Mouse (Mus musculus): Measurements from ENCODE around the gene Pdia4. TPM values are rescaled to one million over a fixed set of nuclear protein-coding genes. Genes with fewer than 3 reads are reported as not detected.
"Not testable (repeated sequence)": the region's sequence is repeated elsewhere in the genome, so short reads cannot be mapped to it uniquely, and the experiment has no call there.

Gene Pdia4
- total and polyA plus RNA-seq, 2 experiments from 2014 or later: 36.0 to 51.4 TPM

DNA sequence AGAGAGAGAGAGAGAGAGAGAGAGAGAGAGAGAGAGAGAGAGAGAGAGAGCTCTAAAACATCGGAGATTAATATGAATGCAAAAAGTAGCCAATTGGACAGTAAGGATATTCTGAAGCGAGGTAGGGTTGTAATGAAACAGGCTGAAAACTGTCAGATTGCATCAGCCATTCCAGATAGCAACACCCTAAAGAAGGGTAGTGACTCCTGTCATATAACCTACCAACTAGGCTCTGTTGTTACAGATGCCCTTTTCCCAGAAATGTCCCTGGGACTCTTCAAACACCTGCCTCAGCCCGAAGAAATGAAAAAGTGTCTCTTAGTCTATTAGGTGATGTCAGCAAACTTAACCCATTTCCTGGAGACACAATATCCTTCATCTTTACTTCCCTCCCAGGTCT, 24.4 kb downstream of the Pdia4 start:
- WGBS: 24% methylated on average over 3 of the region's 3 CpGs
- no peak for TF ChIP-seq EP300 (IDR thresholded peaks at IDR 0.05; ENCODE audit: low read depth)
- TF ChIP-seq CTCF (IDR thresholded peaks at IDR 0.05; ENCODE audit: low read depth): no peak
- peak overlapping the region; percentile 69 for H3K4me2 ChIP-seq (ENCODE audit: low read depth, low read length)
- H3K36me3 ChIP-seq (replicated peaks; ENCODE audit: control insufficient read depth, insufficient read depth, low read length): no peaks in the 10 kb centered on the region
- ATAC-seq (ENCODE audit: insufficient read depth, low read depth): 0 out of 2 replicates have a peak, but pooled peaks have one; percentile 3
- DNase-seq (ENCODE audit: low spot score): no peak
- H3K9me3 ChIP-seq (replicated peaks; ENCODE audit: control insufficient read depth, low read length): no peaks in the 10 kb centered on the region
- H3K27me3 ChIP-seq (ENCODE audit: control insufficient read depth, insufficient read depth, low read length): no peaks in the 10 kb centered on the region
- peak overlapping the region; percentile 96 for H3K27ac ChIP-seq (ENCODE audit: low read depth)
- peaks cover 6% of the 10 kb centered on the region for H3K4me1 ChIP-seq (ENCODE audit: control insufficient read depth, insufficient read depth)
- peak overlapping the region; percentile 78 for H3K9ac ChIP-seq (replicated peaks; ENCODE audit: low read depth, low read length)
- H3K4me3 ChIP-seq (ENCODE audit: low read depth, low read length): peak overlapping the region; percentile 62

DNA sequence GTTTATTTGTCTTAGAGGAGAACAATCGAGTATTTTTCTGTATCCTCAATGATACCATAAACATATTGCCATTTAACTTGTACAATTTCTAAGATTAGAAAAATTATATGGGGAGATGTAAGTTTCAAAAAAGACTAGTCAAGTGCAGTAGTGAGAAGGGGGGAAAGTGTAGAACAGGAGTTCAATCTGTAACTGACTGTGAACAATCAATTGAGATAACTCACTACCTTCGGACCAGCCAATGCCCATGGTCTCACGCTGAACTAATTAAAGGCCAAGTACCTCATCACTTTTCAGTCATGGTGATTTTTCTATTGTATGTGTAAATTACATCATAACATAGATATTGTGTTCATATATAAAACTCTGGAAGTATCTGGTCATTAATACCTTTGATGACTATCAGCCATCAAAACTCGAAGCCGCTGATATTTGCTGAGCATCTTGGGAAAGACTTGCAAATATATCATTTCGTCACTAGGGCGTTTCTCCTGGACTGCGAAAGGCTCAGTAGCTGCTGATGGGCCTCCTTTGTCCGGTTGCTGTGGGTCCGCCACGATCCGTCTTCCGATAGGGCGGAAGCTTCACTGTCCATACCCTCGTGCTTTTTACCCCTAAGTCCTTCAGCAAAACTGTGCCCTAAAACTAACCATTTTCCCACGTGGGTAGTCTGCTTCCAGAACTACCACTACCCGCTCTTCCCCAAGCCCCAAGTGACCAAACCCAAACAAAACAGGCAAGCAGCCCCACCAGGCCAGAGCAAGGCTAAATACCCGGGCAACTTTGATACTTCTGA, 25.1 kb downstream of the Pdia4 start:
- DNase-seq (ENCODE audit: low spot score): peak; percentile 90
- Histone ChIP-seq H3K4me2 (ENCODE audit: low read depth, low read length) (peak overlapping the region; percentile 69), H3K27me3 (ENCODE audit: control insufficient read depth, insufficient read depth, low read length) (no peaks in the 10 kb centered on the region), H3K4me1 (ENCODE audit: control insufficient read depth, insufficient read depth) (peaks cover 6% of the 10 kb centered on the region), H3K27ac (ENCODE audit: low read depth) (peak overlapping the region; percentile 96), H3K4me3 (ENCODE audit: low read depth, low read length) (peak overlapping the region; percentile 62), H3K36me3 (replicated peaks; ENCODE audit: control insufficient read depth, insufficient read depth, low read length) (no peaks in the 10 kb centered on the region), H3K9ac (replicated peaks; ENCODE audit: low read depth, low read length) (peak overlapping the region; percentile 78), H3K9me3 (replicated peaks; ENCODE audit: control insufficient read depth, low read length) (no peaks in the 10 kb centered on the region)
- ATAC-seq (ENCODE audit: insufficient read depth, low read depth): peak; percentile 91
- WGBS: 1% methylated on average over 18 of the region's 18 CpGs
- no peak for TF ChIP-seq CTCF (IDR thresholded peaks at IDR 0.05; ENCODE audit: low read depth)
- TF ChIP-seq EP300 (IDR thresholded peaks at IDR 0.05; ENCODE audit: low read depth): 0 out of 2 replicates have a peak, but pooled peaks have one; percentile 58

DNA sequence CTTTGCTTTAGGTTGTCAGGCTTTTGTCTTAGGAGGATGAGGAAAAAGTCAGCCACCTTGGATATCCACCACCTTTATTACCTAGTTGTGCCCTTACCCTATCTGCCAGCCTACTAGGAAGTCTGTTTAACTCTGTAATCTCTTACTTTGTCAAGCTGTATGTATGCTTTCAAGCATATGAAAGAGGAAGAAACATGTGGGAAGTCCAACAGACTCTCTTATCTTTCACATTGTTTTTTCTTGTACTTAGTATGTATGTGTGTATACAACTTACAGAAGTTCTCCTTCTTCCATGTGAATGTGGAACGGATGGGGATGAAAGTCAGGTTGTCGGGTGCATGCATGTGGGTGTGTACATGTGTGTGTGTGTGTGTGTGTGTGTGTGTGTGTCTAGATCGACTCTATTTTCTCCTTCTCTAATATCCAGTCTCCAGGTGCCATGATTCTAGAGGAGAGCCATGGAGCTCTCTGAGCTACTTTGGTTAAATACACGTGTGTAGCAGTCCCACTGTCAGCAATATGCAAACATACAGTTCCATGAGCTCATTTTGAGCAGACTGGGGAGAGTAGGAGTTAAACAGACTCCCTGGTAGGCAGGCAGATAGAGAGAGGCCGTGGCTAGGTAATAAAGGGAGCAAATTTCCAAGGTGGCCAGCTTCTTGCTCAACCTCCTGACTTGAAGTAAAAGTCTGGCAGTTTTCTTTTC, 28.4 kb downstream of the Pdia4 start:
- H3K4me2 ChIP-seq (ENCODE audit: low read depth, low read length): no peak overlapping the region
- DNase-seq (ENCODE audit: low spot score): no peak
- peaks cover 14% of the 10 kb centered on the region for H3K4me1 ChIP-seq (ENCODE audit: control insufficient read depth, insufficient read depth)
- no peaks in the 10 kb centered on the region for H3K36me3 ChIP-seq (replicated peaks; ENCODE audit: control insufficient read depth, insufficient read depth, low read length)
- TF ChIP-seq EP300 (IDR thresholded peaks at IDR 0.05; ENCODE audit: low read depth) (no peak), CTCF (IDR thresholded peaks at IDR 0.05; ENCODE audit: low read depth) (no peak)
- no peaks in the 10 kb centered on the region for H3K9me3 ChIP-seq (replicated peaks; ENCODE audit: control insufficient read depth, low read length)
- H3K27me3 ChIP-seq (ENCODE audit: control insufficient read depth, insufficient read depth, low read length): no peaks in the 10 kb centered on the region
- no peak for ATAC-seq (ENCODE audit: insufficient read depth, low read depth)
- WGBS: 73% methylated on average over 5 of the region's 5 CpGs
- H3K4me3 ChIP-seq (ENCODE audit: low read depth, low read length): no peak overlapping the region
- H3K9ac ChIP-seq (replicated peaks; ENCODE audit: low read depth, low read length): no peak overlapping the region
- no peak overlapping the region for H3K27ac ChIP-seq (ENCODE audit: low read depth)

DNA sequence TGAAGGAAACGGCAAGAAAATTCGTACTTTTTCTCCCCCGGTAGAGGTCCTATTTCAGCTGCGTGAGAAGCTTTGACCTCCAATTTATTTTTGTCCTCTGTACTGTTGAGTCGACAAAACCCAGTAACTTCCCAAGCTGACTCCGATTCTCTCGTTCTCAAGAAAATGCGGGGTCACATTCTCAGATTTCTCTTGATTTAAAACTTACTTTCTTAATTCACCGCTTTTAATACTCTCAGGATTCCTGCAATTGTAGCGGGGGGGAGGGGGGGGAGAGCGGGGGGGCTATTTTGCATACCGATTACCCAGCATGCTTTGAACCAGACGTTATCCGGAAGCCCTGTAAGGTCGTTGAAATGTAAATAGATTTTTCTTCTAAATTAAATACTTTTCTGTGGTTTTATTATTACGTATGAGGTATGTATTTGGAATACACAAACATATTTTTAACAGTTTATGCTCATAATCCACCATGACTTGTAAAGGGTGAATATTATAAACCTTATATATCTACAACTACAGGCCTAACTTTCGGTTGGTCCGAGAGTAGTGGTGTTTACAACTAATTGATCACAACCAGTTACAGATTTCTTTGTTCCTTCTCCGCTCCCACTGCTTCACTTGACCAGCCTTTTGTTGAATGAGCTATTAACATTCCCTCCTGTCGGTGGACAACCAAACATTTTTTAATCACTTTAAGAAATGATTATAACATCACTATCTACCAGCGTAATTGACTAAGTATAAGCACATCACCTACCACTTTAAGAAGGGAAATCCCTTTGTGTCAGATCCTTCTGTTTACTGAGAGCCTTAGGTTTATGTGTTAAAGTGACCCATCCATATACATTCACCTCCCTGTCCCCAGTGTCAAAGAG, 31.9 kb downstream of the Pdia4 start:
- H3K4me1 ChIP-seq (ENCODE audit: control insufficient read depth, insufficient read depth): peaks cover 8% of the 10 kb centered on the region; the same call in 1 of the 2 replicates
- TF ChIP-seq EP300 (IDR thresholded peaks at IDR 0.05; ENCODE audit: low read depth): no peak
- no peak for TF ChIP-seq CTCF (IDR thresholded peaks at IDR 0.05; ENCODE audit: low read depth)
- under 1% methylated on average over 21 of the region's 21 CpGs for WGBS

DNA sequence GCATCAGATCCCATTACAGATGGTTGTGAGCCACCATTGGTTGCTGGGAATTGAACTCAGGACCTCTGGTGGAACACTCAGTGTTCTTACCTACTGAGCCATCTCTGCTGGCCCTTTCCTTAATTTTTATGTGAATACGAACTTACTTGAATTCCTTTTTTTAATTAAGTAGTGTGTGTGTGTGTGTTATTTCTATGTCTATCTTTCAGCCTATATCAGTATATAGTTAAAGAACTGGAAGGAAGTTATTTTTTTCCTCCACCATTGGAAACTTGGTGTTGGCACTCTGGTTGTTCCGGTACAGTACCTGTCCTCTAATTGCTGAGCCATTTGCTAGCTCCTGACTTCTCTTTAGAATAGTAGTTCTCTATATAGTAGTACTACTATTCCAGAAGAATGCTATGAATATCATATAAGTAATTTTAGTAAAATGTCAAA, 32.6 kb downstream of the Pdia4 start:
- no peak for ATAC-seq (ENCODE audit: insufficient read depth, low read depth)

More for the DNA sequence above, 31.9 kb downstream of the Pdia4 start:
- Histone ChIP-seq H3K4me3 (ENCODE audit: low read depth, low read length) (peak overlapping the region; percentile 62), H3K36me3 (replicated peaks; ENCODE audit: control insufficient read depth, insufficient read depth, low read length) (no peaks in the 10 kb centered on the region), H3K27me3 (ENCODE audit: control insufficient read depth, insufficient read depth, low read length) (no peaks in the 10 kb centered on the region), H3K9me3 (replicated peaks; ENCODE audit: control insufficient read depth, low read length) (no peaks in the 10 kb centered on the region), H3K4me2 (ENCODE audit: low read depth, low read length) (peak overlapping the region; percentile 47), H3K27ac (ENCODE audit: low read depth) (peak overlapping the region; percentile 77), H3K9ac (replicated peaks; ENCODE audit: low read depth, low read length) (peak overlapping the region; percentile 62)
- DNase-seq (ENCODE audit: low spot score): peak; percentile 83
- peak; percentile 59; the same call in 1 of the 2 replicates for ATAC-seq (ENCODE audit: insufficient read depth, low read depth)

DNA sequence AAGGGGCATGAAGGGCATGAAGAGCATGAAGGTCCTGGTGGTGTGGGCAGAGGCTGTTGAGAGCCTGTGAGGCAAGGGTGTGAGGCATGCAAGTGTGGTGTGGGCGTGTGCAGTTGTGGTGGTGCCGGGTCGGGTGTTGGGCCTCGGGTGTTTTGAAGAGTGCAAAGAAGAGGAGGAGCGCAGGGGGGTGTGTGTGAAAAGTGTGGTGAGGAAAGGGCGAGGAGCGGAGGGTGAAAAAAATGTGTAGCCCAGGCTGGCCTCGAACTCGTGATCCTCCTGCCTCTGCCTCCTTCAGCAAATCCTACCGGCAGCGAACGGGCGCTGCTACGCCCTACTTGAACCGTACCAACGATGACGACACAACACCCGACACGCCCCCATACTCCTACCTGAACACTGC, 41.5 kb downstream of the Pdia4 start:
- not testable (repeated sequence) for H3K27me3 ChIP-seq (ENCODE audit: control insufficient read depth, insufficient read depth, low read length); H3K9ac ChIP-seq (replicated peaks; ENCODE audit: low read depth, low read length); H3K4me1 ChIP-seq (ENCODE audit: control insufficient read depth, insufficient read depth); H3K27ac ChIP-seq (ENCODE audit: low read depth); H3K4me3 ChIP-seq (ENCODE audit: low read depth, low read length); H3K9me3 ChIP-seq (replicated peaks; ENCODE audit: control insufficient read depth, low read length); DNase-seq (ENCODE audit: low spot score); H3K4me2 ChIP-seq (ENCODE audit: low read depth, low read length); H3K36me3 ChIP-seq (replicated peaks; ENCODE audit: control insufficient read depth, insufficient read depth, low read length); ATAC-seq (ENCODE audit: insufficient read depth, low read depth)
- WGBS: 64% methylated on average over 7 of the region's 19 CpGs

More for the DNA sequence above, 32.6 kb downstream of the Pdia4 start:
- no peaks in the 10 kb centered on the region for H3K36me3 ChIP-seq (replicated peaks; ENCODE audit: control insufficient read depth, insufficient read depth, low read length)
- H3K4me2 ChIP-seq (ENCODE audit: low read depth, low read length): peak overlapping the region; percentile 47
- no peaks in the 10 kb centered on the region for H3K9me3 ChIP-seq (replicated peaks; ENCODE audit: control insufficient read depth, low read length)
- no peaks in the 10 kb centered on the region for H3K27me3 ChIP-seq (ENCODE audit: control insufficient read depth, insufficient read depth, low read length)
- H3K27ac ChIP-seq (ENCODE audit: low read depth): peak overlapping the region; percentile 77
- TF ChIP-seq EP300 (IDR thresholded peaks at IDR 0.05; ENCODE audit: low read depth) (no peak), CTCF (IDR thresholded peaks at IDR 0.05; ENCODE audit: low read depth) (no peak)
- H3K9ac ChIP-seq (replicated peaks; ENCODE audit: low read depth, low read length): no peak overlapping the region
- no peak for DNase-seq (ENCODE audit: low spot score)
- WGBS: 21% methylated on average over 2 of the region's 2 CpGs
- peak overlapping the region; percentile 62 for H3K4me3 ChIP-seq (ENCODE audit: low read depth, low read length)
- peaks cover 8% of the 10 kb centered on the region; the same call in 1 of the 2 replicates for H3K4me1 ChIP-seq (ENCODE audit: control insufficient read depth, insufficient read depth)

DNA sequence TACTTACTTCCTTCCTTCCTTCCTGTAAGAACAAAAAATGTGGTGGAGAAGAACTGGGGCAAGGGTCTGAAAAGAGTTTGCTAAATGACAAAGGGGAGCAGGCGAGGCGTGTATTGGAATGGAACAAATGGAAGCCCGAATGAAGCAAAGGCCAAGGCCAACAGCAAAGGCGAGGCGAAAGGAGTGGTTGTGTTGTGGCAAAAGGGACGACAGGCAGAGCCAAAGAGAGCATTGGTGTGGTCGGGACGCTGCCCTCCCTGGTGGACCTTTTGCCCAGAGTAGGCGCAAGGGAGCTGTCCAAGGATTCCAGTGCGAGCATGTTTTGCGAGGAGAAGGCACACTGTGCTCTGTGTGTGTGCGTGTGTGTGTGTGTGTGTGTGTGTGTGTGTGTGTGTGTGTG, 42.1 kb downstream of the Pdia4 start:
- WGBS: 80% methylated on average over 9 of the region's 12 CpGs

More for the DNA sequence above, 42.1 kb downstream of the Pdia4 start:
- H3K4me1 ChIP-seq (ENCODE audit: control insufficient read depth, insufficient read depth); H3K4me3 ChIP-seq (ENCODE audit: low read depth, low read length); H3K9me3 ChIP-seq (replicated peaks; ENCODE audit: control insufficient read depth, low read length); H3K27ac ChIP-seq (ENCODE audit: low read depth); ATAC-seq (ENCODE audit: insufficient read depth, low read depth); H3K27me3 ChIP-seq (ENCODE audit: control insufficient read depth, insufficient read depth, low read length); H3K4me2 ChIP-seq (ENCODE audit: low read depth, low read length); H3K9ac ChIP-seq (replicated peaks; ENCODE audit: low read depth, low read length); H3K36me3 ChIP-seq (replicated peaks; ENCODE audit: control insufficient read depth, insufficient read depth, low read length): not testable (repeated sequence)
- peak; percentile 3 for DNase-seq (ENCODE audit: low spot score)

All from heart, postnatal 0 days (tissue).